Mouse (Mus musculus) embryonic facial prominence, embryonic 12.5 days (tissue): Measurements from ENCODE around the gene Rasgef1b. TPM values are rescaled to one million over a fixed set of nuclear protein-coding genes. Genes with fewer than 3 reads are reported as not detected.
"Not testable (repeated sequence)": the region's sequence is repeated elsewhere in the genome, so short reads cannot be mapped to it uniquely, and the experiment has no call there.

Source experiments
- ATAC-seq: fragments of 200-750 bp; cut with Nextera tagmentation; 2 replicates; pipeline ENCODE4 v1.8.0; 2017; ENCODE audit not compliant: insufficient number of reproducible peaks, insufficient read depth, low FRiP score, low TSS enrichment
- H3K27ac ChIP-seq: fragments of 300-500 bp; sonication (generic); 2 replicates; pipeline ENCODE4 v1.5.1; 2016; ENCODE audit warnings: mild to moderate bottlenecking
- H3K27me3 ChIP-seq: fragments of 300-500 bp; sonication (generic); 2 replicates; pipeline ENCODE4 v1.6.1; 2016; ENCODE audit warnings: mild to moderate bottlenecking, moderate library complexity
- H3K36me3 ChIP-seq: fragments of 300-500 bp; sonication (generic); 2 replicates; pipeline ENCODE4 v1.6.1; 2016; ENCODE audit warnings: mild to moderate bottlenecking
- H3K4me1 ChIP-seq: fragments of 300-500 bp; sonication (generic); 2 replicates; pipeline ENCODE4 v1.6.1; 2016
- H3K4me2 ChIP-seq: fragments of 300-500 bp; sonication (generic); replicated peaks from 2 replicates; pipeline ENCODE4 v1.6.1; 2016; ENCODE audit warnings: mild to moderate bottlenecking, moderate library complexity
- H3K4me3 ChIP-seq: fragments of 300-500 bp; sonication (generic); 2 replicates; pipeline ENCODE4 v1.5.1; 2016; ENCODE audit warnings: mild to moderate bottlenecking
- H3K9ac ChIP-seq: fragments of 300-500 bp; sonication (generic); 2 replicates; pipeline ENCODE4 v1.6.1; 2016; ENCODE audit warnings: mild to moderate bottlenecking, moderate library complexity
- H3K9me3 ChIP-seq: fragments of 300-500 bp; sonication (generic); 2 replicates; pipeline ENCODE4 v1.6.1; 2016; ENCODE audit warnings: mild to moderate bottlenecking, moderate library complexity
- WGBS: fragments of 180-500 bp; shearing (Covaris S2); methylation state at CpG from one replicate; pipeline ENCODE4 v1.1.7; 2016; 5-methylcytosine and 5-hydroxymethylcytosine counted together
- polyA plus RNA-seq: library from polyadenylated mRNA; unstranded; fragments of >200 nt; fragmentation: Nextera tagmentation; extraction: Ambion mirVana; gene quantifications from 2 replicates; pipeline ENCODE4 v1.2.1, GENCODE M21; 2016

Gene Rasgef1b
- polyA plus RNA-seq, 1 experiment from 2014 or later: 11.7 TPM

DNA sequence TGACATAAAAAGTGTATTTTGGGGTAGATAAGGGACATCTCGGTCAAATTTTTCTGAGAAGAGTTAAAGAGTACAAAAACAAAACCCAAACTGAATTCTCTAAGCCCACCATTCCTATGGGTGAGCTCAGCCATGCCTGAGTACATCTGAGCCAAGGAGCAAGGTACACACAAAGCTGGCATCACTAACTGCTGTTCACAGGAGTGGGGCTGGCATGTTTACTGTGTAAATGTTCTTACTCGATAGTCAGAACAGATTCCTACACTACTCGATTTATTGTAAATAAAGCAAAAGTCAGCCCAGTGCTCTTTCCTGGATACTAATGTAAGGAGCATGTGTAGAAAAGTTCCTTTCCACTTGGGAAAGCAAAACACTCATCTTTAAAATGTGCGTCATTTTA is 492.4 kb downstream of the Rasgef1b start:
- ATAC-seq: no peak
- Histone ChIP-seq H3K4me1 (no peaks in the 10 kb centered on the region), H3K27ac (no peak overlapping the region), H3K4me3 (no peak overlapping the region), H3K27me3 (no peaks in the 10 kb centered on the region), H3K4me2 (no peak overlapping the region), H3K36me3 (peaks cover 37% of the 10 kb centered on the region), H3K9me3 (no peaks in the 10 kb centered on the region), H3K9ac (no peak overlapping the region)
- 91% methylated on average over 4 of the region's 4 CpGs for WGBS

DNA sequence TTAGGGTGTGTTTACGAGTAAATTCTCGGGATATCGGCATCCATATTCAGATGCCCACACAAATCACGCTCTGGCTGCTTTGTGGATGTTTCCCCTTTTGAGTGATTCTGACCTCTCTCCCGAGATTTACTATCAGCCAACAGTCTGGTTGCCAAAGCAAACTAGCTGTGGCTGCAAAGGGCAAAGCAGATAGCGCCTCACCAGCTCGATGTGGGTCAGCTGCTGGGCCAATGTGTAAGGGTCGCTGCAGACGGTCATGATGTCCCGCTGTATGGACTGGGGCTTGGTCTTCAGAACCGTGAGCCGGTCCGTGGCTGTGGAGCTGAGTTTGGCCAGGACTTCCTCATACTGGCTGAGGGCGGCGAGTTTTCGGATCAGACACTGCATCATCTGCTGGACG is 494.6 kb downstream of the Rasgef1b start:
- WGBS: 92% methylated on average over 17 of the region's 17 CpGs
- no peak overlapping the region for H3K9ac ChIP-seq
- H3K27ac ChIP-seq: no peak overlapping the region
- H3K4me1 ChIP-seq: no peaks in the 10 kb centered on the region
- no peak overlapping the region for H3K4me3 ChIP-seq
- no peaks in the 10 kb centered on the region for H3K9me3 ChIP-seq
- H3K36me3 ChIP-seq: peaks cover 27% of the 10 kb centered on the region
- no peak for ATAC-seq
- no peaks in the 10 kb centered on the region for H3K27me3 ChIP-seq
- no peak overlapping the region for H3K4me2 ChIP-seq

DNA sequence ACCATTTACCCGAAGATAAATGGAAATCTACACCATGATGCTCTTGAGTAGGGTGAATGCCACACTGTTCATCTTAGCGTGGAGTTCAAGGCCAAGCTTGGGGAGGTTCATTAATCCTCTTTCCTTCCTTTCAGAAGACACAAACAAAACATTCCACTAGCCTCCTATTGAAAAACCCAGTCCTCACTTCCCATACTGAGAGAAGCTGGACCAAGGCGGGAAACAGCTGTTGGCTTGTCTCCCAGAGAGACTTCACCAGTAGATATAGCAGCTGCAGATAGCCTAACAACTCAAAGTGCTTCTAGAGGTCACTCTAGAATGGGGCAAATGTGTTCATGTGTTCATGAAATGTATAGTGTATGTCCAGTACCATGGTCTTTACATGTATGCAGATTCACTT is 495.7 kb downstream of the Rasgef1b start:
- Histone ChIP-seq H3K27me3 (no peaks in the 10 kb centered on the region), H3K9ac (no peak overlapping the region), H3K4me1 (no peaks in the 10 kb centered on the region), H3K36me3 (peaks cover 28% of the 10 kb centered on the region; the same call in 1 of the 2 replicates), H3K9me3 (no peaks in the 10 kb centered on the region), H3K27ac (no peak overlapping the region), H3K4me2 (no peak overlapping the region), H3K4me3 (no peak overlapping the region)
- WGBS: 82% methylated on average over 3 of the region's 3 CpGs
- no peak for ATAC-seq

DNA sequence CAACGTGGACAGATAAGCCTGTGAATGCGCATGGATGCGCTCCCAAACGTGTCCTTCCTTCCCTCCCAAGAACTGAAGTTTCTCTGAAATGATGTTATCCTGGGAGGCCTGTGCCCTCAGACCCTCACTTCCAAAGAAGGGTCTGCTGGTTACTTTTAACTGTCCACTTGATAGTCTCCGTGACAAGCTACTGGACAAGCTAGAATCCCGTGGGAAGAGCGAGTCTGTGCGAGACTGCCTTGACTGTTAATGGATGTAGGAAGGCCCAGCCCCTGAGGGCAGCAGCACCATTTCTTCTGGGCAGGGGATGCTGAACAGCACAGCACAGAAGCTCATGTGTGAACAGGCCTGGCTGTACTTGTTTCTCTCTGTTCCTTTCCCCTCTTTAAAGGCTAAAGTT is 496.5 kb downstream of the Rasgef1b start:
- H3K9ac ChIP-seq: no peak overlapping the region
- H3K9me3 ChIP-seq: no peaks in the 10 kb centered on the region
- H3K4me2 ChIP-seq: no peak overlapping the region
- 88% methylated on average over 8 of the region's 8 CpGs for WGBS
- H3K36me3 ChIP-seq: peaks cover 31% of the 10 kb centered on the region; the same call in 1 of the 2 replicates
- no peaks in the 10 kb centered on the region for H3K4me1 ChIP-seq
- no peaks in the 10 kb centered on the region for H3K27me3 ChIP-seq
- no peak overlapping the region for H3K4me3 ChIP-seq
- ATAC-seq: no peak
- H3K27ac ChIP-seq: no peak overlapping the region

DNA sequence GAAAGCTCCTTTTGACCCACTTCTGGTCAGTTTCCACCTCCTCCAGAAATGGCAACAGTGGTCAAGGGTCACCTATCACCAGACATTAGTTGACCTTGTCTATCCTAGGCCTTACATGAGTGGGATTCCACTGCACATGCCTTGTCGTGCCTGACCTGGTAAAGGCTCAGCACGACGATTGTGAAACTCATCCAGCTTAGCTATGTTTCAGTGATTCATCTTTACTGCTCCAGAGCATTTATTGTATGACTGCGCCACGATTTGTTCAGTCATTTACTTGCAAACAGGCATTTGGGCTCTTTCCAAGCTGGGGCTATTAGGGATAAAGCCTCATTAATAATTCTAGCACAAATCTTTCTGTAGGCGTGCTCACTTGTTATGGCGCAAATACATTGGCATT is 498.4 kb downstream of the Rasgef1b start:
- 92% methylated on average over 7 of the region's 7 CpGs for WGBS
- no peak for ATAC-seq
- H3K27me3 ChIP-seq: no peaks in the 10 kb centered on the region
- no peak overlapping the region for H3K9ac ChIP-seq
- no peak overlapping the region for H3K4me2 ChIP-seq
- H3K36me3 ChIP-seq: peaks cover 31% of the 10 kb centered on the region; the same call in 1 of the 2 replicates
- H3K4me1 ChIP-seq: no peaks in the 10 kb centered on the region
- no peaks in the 10 kb centered on the region for H3K9me3 ChIP-seq
- no peak overlapping the region for H3K27ac ChIP-seq
- H3K4me3 ChIP-seq: no peak overlapping the region

DNA sequence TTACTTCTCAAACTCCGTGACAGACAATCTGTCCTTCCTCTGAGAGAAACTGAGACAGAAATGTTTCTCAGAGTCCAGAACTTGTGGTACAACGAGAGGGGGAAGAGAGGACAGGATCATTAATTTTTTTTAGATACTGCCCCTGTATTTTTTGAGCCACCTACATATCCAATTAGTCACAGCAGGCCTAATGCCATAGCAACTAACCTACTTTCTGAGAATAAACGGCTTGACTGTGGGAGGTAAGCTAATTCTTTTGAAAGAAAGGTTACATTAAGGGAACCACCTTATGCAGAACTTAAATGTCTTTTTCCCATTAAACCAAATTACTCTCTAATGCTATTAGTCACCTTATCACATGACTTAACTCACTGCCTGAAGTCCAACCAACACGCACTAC is 501.5 kb downstream of the Rasgef1b start:
- no peak overlapping the region for H3K27ac ChIP-seq
- H3K27me3 ChIP-seq: no peaks in the 10 kb centered on the region
- H3K9me3 ChIP-seq: no peaks in the 10 kb centered on the region
- H3K9ac ChIP-seq: no peak overlapping the region
- ATAC-seq: no peak
- H3K36me3 ChIP-seq: peaks cover 15% of the 10 kb centered on the region
- H3K4me1 ChIP-seq: no peaks in the 10 kb centered on the region
- H3K4me3 ChIP-seq: no peak overlapping the region
- WGBS: 81% methylated on average over 4 of the region's 4 CpGs
- H3K4me2 ChIP-seq: no peak overlapping the region

DNA sequence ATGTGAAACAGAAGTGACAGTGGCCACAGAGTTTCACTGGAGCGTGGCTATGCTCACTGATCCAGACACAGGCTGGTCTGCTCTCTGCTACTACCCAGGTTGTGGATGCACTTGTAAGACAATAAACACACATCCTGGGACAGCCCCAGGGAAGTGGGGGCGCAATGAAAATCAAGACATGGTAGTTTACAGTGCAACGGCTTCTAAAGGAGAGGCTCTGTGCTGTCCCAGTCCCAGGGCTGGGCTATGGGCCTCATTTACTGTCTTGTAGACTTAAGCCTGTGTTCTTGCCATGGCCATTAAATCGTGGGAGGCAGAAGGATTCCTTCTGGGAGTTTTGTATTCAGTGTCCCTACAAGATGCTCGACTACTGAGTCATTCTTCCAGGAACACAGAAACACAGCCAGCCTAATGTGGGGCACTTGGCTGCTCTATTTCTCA is 504.3 kb downstream of the Rasgef1b start:
- H3K9ac ChIP-seq: no peak overlapping the region
- H3K4me2 ChIP-seq: no peak overlapping the region
- H3K4me1 ChIP-seq: no peaks in the 10 kb centered on the region
- 0 out of 2 replicates have a peak, but pooled peaks have one; percentile 67 for ATAC-seq
- H3K27me3 ChIP-seq: no peaks in the 10 kb centered on the region
- WGBS: 68% methylated on average over 5 of the region's 5 CpGs
- H3K36me3 ChIP-seq: peaks cover 32% of the 10 kb centered on the region
- H3K4me3 ChIP-seq: no peak overlapping the region
- H3K27ac ChIP-seq: no peak overlapping the region
- no peaks in the 10 kb centered on the region for H3K9me3 ChIP-seq

DNA sequence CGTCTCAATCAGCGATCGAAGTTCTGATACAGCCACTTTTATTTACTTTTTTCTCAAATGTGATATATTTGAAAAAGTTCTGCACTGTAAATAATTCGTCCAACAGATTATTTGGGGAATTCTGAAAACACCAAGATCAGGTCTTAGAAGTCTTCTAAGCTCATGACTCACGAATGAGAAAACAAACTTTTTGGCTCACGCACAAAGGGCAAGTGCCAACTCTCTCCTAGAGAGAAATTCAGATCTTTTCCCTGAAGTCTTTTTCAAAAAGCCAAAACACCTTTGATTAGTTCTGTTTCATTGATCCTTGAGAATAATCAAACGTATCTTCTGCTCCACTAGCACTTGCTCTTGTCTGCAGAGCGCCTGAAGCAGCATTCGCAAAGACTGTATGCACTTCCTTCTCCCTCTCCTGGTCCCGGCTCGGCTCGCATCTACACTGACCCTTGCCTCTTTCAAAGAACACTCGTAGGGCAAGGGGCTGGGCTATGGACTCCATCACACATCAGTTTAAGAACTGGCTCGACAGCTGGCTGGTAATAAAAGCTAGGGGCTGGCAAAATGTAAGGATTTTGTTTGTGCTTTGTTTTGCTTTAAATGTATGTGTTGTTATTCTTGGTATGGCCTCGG is 504.9 kb downstream of the Rasgef1b start:
- no peak overlapping the region for H3K9ac ChIP-seq
- ATAC-seq: no peak
- H3K27ac ChIP-seq: no peak overlapping the region
- no peak overlapping the region for H3K4me2 ChIP-seq
- WGBS: 70% methylated on average over 15 of the region's 15 CpGs
- H3K36me3 ChIP-seq: peaks cover 37% of the 10 kb centered on the region
- H3K4me3 ChIP-seq: no peak overlapping the region
- H3K9me3 ChIP-seq: no peaks in the 10 kb centered on the region
- no peaks in the 10 kb centered on the region for H3K4me1 ChIP-seq
- H3K27me3 ChIP-seq: no peaks in the 10 kb centered on the region

DNA sequence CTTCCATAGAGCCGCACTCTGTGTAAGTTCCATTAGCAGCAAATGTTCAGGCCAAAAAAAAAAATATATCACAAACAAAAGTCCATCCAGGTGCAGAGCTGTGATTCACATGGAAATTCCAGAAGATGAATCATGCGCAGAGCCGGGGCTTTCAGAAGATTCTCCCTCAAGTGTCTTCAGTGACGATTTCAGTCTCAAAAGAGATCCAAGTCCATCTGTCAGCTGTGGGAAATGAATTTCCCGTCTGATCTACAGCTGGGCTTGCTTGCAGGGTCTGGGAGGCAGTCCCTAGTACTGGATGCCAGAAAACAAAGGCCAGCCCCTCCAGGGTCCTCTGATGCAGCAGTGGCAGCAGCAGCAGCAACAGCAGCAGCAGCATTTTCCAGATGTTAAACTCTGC is 510.5 kb downstream of the Rasgef1b start:
- 72% methylated on average over 5 of the region's 5 CpGs for WGBS
- 0 out of 2 replicates have a peak, but pooled peaks cover 3% of the 10 kb centered on the region for H3K9me3 ChIP-seq
- no peak overlapping the region for H3K4me3 ChIP-seq
- H3K9ac ChIP-seq: no peak overlapping the region
- no peak for ATAC-seq
- H3K27me3 ChIP-seq: no peaks in the 10 kb centered on the region
- no peak overlapping the region for H3K4me2 ChIP-seq
- no peaks in the 10 kb centered on the region for H3K4me1 ChIP-seq
- peaks cover 47% of the 10 kb centered on the region for H3K36me3 ChIP-seq
- 0 out of 2 replicates have a peak overlapping the region, but pooled peaks have one; percentile 6 for H3K27ac ChIP-seq

DNA sequence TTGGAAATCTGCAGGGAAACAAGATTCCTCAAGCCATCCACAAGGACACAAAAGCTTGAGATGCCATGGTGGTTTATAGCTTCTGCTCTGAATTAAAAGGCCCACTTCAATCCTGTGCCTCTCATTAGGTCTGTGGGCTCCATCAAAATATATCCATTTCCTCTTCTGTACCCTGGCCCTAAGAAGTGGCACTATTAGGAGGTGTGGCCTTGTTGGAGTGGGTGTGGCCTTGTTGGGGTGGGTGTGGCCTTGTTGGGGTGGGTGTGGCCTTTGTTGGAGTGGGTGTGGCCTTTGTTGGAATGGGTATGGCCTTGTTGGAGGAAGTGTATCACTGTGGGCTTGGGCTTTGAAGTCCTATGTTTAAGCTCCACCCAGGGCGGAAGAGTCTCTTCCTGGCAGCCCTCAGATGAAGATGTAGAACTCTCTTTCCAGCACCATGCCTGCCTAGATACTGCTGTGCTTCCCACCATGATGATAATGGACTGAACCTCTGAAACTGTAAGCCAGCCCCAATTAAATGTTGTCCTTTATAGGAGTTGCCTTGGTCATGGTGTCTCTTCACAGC is 512.2 kb downstream of the Rasgef1b start:
- not testable (repeated sequence) for H3K9ac ChIP-seq, H3K9me3 ChIP-seq, H3K4me1 ChIP-seq, H3K4me2 ChIP-seq, H3K27me3 ChIP-seq, H3K27ac ChIP-seq, H3K4me3 ChIP-seq
- WGBS: 88% methylated on average over 1 of the region's 1 CpGs
- H3K36me3 ChIP-seq: peaks cover 37% of the 10 kb centered on the region
- 0 out of 2 replicates have a peak, but pooled peaks have one; percentile 52 for ATAC-seq

DNA sequence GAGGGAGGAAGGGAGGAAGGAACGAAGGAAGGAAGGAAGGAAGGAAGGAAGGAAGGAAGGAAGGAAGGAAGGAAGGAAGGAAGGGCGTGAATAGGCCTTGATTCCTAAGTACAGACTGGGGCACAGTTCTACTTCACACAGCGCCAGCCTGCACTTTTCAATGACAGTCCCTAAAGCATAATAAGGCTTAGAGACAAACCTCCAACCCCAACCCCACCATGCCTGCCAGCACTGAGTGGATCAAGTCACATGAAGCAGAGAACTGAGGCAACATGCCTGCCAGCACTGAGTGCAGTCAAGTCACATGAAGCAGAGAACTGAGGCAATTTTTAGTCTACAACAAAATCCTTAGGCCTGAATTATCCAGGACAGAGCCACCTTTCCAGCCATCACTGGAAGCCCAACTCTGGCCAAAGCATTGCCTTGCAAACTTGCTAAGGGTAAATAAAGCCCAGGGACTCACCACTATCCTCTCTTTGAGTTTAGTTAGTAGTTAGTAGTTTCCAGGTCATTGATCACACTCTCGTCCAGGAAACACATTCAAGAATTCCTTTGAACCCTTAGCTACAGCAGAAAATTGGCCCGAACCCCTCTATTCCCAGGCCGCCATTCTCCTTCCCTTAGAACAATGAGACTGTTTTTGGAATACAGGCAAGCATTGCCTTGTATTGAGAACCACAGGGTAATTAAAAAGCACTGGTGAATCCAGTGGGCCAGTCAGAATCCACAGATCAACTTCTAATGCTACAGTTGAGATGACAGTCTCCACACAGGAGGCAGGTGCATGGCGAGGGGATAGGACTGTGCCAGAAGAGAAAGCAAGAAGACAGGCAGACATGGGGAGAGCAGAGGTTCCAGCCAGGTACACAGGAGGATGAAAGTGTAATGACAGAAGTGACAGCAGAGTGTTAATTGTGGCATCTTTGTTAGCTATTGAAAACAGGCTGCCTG is 513.4 kb downstream of the Rasgef1b start:
- no peak for ATAC-seq
- WGBS: 69% methylated on average over 7 of the region's 7 CpGs
- H3K4me2 ChIP-seq: no peak overlapping the region
- H3K4me1 ChIP-seq: no peaks in the 10 kb centered on the region
- no peak overlapping the region for H3K27ac ChIP-seq
- H3K27me3 ChIP-seq: no peaks in the 10 kb centered on the region
- 0 out of 2 replicates have a peak, but pooled peaks cover 3% of the 10 kb centered on the region for H3K9me3 ChIP-seq
- no peak overlapping the region for H3K4me3 ChIP-seq
- H3K9ac ChIP-seq: no peak overlapping the region
- peaks cover 26% of the 10 kb centered on the region; the same call in 1 of the 2 replicates for H3K36me3 ChIP-seq
